Mouse (Mus musculus) embryonic facial prominence, embryonic 15.5 days (tissue): Measurements from ENCODE around the gene Magoh. TPM values are rescaled to one million over a fixed set of nuclear protein-coding genes. Genes with fewer than 3 reads are reported as not detected.
A peak's percentile ranks its signal among the peaks of the same experiment; 100 is the strongest.

Source experiments
- ATAC-seq: fragments of 200-750 bp; cut with Nextera tagmentation; 2 replicates; pipeline ENCODE4 v1.8.0; 2017; ENCODE audit warnings: low read depth, moderate TSS enrichment; ENCODE audit not compliant: insufficient number of reproducible peaks, low FRiP score, low TSS enrichment
- H3K27ac ChIP-seq: fragments of 300-500 bp; sonication (generic); replicated peaks from 2 replicates; pipeline ENCODE4 v1.5.1; 2015; ENCODE audit warnings: mild to moderate bottlenecking, inconsistent platforms
- H3K27me3 ChIP-seq: fragments of 300-500 bp; sonication (generic); 2 replicates; pipeline ENCODE4 v1.6.1; 2015; ENCODE audit warnings: inconsistent platforms
- H3K36me3 ChIP-seq: fragments of 300-500 bp; sonication (generic); 2 replicates; pipeline ENCODE4 v1.6.1; 2015; ENCODE audit warnings: mild to moderate bottlenecking, inconsistent platforms
- H3K4me1 ChIP-seq: fragments of 300-500 bp; sonication (generic); 2 replicates; pipeline ENCODE4 v1.6.1; 2015; ENCODE audit warnings: inconsistent platforms
- H3K4me2 ChIP-seq: fragments of 300-500 bp; sonication (generic); replicated peaks from 2 replicates; pipeline ENCODE4 v1.6.1; 2015; ENCODE audit warnings: mild to moderate bottlenecking, inconsistent platforms
- H3K4me3 ChIP-seq: fragments of 300-500 bp; sonication (generic); replicated peaks from 2 replicates; pipeline ENCODE4 v1.5.1; 2015; ENCODE audit warnings: mild to moderate bottlenecking, inconsistent platforms
- H3K9ac ChIP-seq: fragments of 300-500 bp; sonication (generic); 2 replicates; pipeline ENCODE4 v1.6.1; 2015; ENCODE audit warnings: inconsistent platforms
- H3K9me3 ChIP-seq: fragments of 300-500 bp; sonication (generic); replicated peaks from 2 replicates; pipeline ENCODE4 v1.6.1; 2016; ENCODE audit warnings: inconsistent platforms
- WGBS: fragments of 180-500 bp; shearing (Covaris S2); methylation state at CpG from one replicate; pipeline ENCODE4 v1.1.7; 2015; 5-methylcytosine and 5-hydroxymethylcytosine counted together
- polyA plus RNA-seq: library from polyadenylated mRNA; unstranded; fragments of >200 nt; fragmentation: Nextera tagmentation; extraction: Ambion mirVana; gene quantifications from 2 replicates; pipeline ENCODE4 v1.2.1, GENCODE M21; 2015

Gene Magoh
- polyA plus RNA-seq, 1 experiment from 2014 or later: 160 TPM

DNA sequence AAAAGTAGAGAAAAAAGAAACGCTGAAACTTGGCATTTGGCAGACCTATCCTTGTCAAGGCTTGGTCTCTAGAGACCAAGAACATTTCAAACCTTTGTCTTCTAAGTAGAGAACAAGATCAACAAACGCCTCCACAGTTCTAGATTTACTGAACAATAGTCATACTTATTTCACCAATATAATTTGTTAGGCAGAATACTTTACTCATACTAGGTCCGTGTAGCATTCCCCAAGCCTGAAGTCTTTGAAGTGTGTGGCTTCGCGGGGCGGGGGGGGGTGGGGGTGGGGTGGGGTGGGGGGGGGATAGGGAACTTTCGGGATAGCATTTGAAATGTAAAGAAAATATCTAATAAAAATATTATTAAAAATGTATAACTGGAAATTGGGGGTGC, 44.2 kb downstream of the Magoh start:
- Histone ChIP-seq H3K4me2 (peak overlapping the region; percentile 67), H3K36me3 (no peaks in the 10 kb centered on the region), H3K9ac (peak overlapping the region; percentile 7; the same call in 1 of the 2 replicates), H3K27ac (peak overlapping the region; percentile 76), H3K4me1 (peaks cover 21% of the 10 kb centered on the region), H3K9me3 (no peaks in the 10 kb centered on the region), H3K4me3 (peak overlapping the region; percentile 72), H3K27me3 (no peaks in the 10 kb centered on the region)
- WGBS: 36% methylated on average over 7 of the region's 7 CpGs
- 0 out of 2 replicates have a peak, but pooled peaks have one; percentile 13 for ATAC-seq

DNA sequence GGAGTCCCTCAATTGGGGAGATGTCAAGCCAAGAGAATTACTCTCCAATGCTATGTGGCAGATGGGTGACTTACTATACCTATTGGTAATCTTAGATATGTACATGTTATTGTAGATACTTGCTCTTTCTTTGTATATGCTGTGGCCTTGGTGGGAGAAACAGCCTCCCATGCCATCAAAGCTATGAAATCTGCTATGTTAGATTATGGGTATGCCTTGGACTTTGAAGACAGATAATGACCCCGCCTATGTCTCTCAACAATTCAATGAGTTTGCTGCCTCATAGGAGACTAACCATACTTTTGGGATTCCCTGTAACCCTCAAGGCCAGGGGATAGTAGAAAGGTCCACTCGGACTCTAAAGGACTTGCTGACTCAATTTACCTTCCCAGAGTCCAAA, 48.7 kb downstream of the Magoh start:
- Histone ChIP-seq H3K27ac (no peak overlapping the region), H3K27me3 (no peaks in the 10 kb centered on the region), H3K36me3 (no peaks in the 10 kb centered on the region), H3K4me1 (no peaks in the 10 kb centered on the region), H3K9me3 (no peaks in the 10 kb centered on the region), H3K9ac (no peak overlapping the region), H3K4me2 (no peak overlapping the region), H3K4me3 (no peak overlapping the region)
- 72% methylated on average over 2 of the region's 2 CpGs for WGBS
- no peak for ATAC-seq

DNA sequence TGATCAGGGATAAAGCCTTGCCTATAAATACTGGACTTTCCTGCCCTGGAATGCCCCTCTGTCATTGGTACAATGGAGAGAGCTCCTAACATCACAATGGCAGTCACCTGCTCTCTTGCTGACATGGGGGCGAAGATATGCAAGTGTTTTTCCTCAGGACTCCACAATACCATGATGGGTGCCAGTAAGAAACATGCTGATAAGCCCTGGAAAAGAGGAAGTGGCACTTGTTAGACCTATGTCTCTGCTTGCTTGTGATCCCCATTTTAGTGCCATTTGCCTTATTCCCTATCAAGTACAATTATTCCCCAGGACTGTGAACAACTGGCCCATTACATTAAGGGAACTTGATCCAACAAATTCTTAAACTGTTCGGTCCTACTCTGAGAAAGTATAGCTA, 49.2 kb downstream of the Magoh start:
- Histone ChIP-seq H3K36me3 (no peaks in the 10 kb centered on the region), H3K9ac (no peak overlapping the region), H3K27ac (no peak overlapping the region), H3K4me2 (no peak overlapping the region), H3K4me3 (no peak overlapping the region), H3K27me3 (no peaks in the 10 kb centered on the region), H3K9me3 (no peaks in the 10 kb centered on the region), H3K4me1 (no peaks in the 10 kb centered on the region)
- WGBS: 64% methylated on average over 2 of the region's 2 CpGs
- no peak for ATAC-seq

DNA sequence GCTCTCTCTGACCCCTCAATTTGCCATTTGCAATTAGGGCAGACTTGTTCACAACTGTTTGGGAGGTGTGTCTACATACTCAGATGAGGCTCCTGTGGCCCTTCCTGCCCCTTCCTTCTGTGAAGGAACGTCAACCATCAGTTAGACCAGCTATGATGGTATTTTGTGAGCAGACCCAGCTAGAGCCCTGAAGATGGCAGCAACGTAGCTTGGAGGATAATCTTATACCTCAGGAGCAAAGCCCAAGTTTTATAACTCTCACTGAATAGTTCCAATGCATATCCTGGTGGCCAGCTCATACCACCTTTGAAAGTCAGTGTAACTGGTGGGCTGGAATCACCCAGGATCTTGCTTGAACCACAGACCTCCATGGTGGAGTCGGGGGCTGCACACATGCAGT, 51.9 kb downstream of the Magoh start:
- no peak overlapping the region for H3K27ac ChIP-seq
- H3K4me3 ChIP-seq: no peak overlapping the region
- H3K4me1 ChIP-seq: no peaks in the 10 kb centered on the region
- no peak for ATAC-seq
- H3K4me2 ChIP-seq: no peak overlapping the region
- H3K9ac ChIP-seq: no peak overlapping the region
- no peaks in the 10 kb centered on the region for H3K36me3 ChIP-seq
- 65% methylated on average over 3 of the region's 3 CpGs for WGBS
- no peaks in the 10 kb centered on the region for H3K9me3 ChIP-seq
- no peaks in the 10 kb centered on the region for H3K27me3 ChIP-seq

DNA sequence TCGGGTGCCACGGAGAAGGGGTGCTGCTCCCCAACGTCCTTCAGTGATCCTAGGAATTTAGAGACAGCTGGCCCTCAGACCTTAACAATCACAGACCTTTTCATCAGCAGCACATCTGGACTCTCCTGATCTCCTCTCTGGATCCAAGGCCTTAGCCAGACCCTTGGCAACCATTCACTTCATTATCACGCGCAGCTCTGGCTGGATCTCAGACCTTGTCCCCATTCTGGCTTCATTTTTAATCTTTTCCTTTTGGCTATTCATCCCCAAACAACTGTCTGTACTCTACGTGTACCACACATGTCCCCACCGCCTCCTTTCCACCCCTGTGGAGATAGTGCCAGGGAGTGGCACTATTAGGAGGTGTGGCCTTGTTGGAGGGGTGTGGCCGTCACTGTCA, 53.7 kb downstream of the Magoh start:
- no peak for ATAC-seq
- no peak overlapping the region for H3K4me3 ChIP-seq
- 72% methylated on average over 8 of the region's 8 CpGs for WGBS
- H3K27me3 ChIP-seq: no peaks in the 10 kb centered on the region
- no peaks in the 10 kb centered on the region for H3K9me3 ChIP-seq
- no peak overlapping the region for H3K4me2 ChIP-seq
- no peaks in the 10 kb centered on the region for H3K36me3 ChIP-seq
- H3K9ac ChIP-seq: no peak overlapping the region
- H3K27ac ChIP-seq: no peak overlapping the region
- no peaks in the 10 kb centered on the region for H3K4me1 ChIP-seq

DNA sequence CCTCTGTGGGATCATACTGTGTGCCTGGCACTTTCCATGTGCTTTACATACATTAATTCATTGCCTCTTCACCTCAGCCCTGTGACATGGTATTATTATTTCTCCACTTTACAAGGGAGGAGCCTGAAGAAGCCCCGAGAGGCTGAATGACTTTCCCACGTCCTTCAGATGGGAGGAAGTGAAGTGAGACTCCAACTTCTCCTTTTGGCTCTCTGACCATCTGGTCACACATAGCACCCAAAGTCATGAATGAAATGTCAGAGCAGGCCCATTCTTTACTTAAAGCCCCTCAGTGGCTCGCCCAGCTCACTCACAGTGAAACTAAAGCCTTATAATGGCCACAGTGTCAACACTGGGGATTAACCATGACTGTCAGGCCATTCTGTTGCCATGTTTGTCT, 55.7 kb downstream of the Magoh start:
- Histone ChIP-seq H3K4me2 (no peak overlapping the region), H3K9me3 (no peaks in the 10 kb centered on the region), H3K4me3 (no peak overlapping the region), H3K27ac (no peak overlapping the region), H3K36me3 (no peaks in the 10 kb centered on the region), H3K27me3 (no peaks in the 10 kb centered on the region), H3K4me1 (no peaks in the 10 kb centered on the region), H3K9ac (no peak overlapping the region)
- WGBS: 81% methylated on average over 3 of the region's 3 CpGs
- ATAC-seq: no peak

Other genes with a start within 250 kb of the Magoh start
- 0.12 and 0.25 TPM in 2 replicates for gene Dmrtb1, start 195.5 kb upstream of the Magoh start, polyA plus RNA-seq
- 3.5 and 3.9 TPM in 2 replicates for gene Lrp8, start 77.5 kb upstream of the Magoh start, polyA plus RNA-seq
- gene 0610037L13Rik, start 10.1 kb downstream of the Magoh start, polyA plus RNA-seq: 145 and 154 TPM in 2 replicates
- gene Cpt2, start 43.9 kb downstream of the Magoh start, polyA plus RNA-seq: 33.2 and 34.1 TPM in 2 replicates
- 0.12 and 0.16 TPM in 2 replicates for gene Slc1a7, start 88.6 kb downstream of the Magoh start, polyA plus RNA-seq
- 4.5 and 5.5 TPM in 2 replicates for gene Podn, start 216.7 kb downstream of the Magoh start, polyA plus RNA-seq